ENCODE assay signal across 10 mouse cellular contexts in the genomic region with DNA sequence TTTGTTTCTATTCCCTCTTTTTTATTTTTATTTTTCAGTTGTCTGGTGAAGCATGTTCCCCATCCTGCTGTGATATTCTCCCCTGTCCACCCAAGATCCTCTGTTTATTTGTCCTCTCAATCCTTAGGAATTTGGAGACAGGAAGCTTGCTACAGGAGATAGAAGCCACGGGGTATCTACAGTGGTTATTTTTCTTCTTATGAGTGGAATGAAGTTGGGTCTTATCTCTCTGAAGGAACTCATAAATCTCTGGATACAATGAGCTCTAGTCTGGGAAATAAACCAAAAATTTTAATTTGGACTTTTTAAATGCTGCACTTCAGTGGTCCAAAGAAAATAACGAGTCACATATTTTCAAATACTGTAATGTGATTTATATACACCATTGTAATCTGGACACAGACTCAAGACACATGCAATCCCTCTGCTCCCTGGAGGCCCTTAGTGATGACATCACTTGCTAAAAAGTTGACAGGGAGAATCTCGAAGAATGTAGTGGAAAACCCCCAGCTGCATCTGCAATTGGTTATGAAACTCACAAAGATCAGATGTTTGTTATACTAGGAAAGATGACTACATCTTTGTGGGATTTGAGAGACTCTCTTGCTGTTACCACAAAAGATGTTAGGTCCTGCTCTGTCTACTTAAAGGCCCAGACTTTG.
DNase-seq lines count a peak whose midpoint lies in the region; ATAC-seq and TF ChIP-seq lines count a peak whose summit lies in the region.
"Had no signal": no experiment of that assay in that cellular context is flagged by ENCODE, and none has a peak within 500 bp of the region (broad histone marks: within the 10 kb centered on the region; RNA-seq: fewer than 3 reads in every experiment).

No protein-coding gene starts in this region.

- no peaks in the 10 kb centered on the region for H3K79me2 ChIP-seq in CH12.LX (replicated peaks; ENCODE audit: control insufficient read depth, extremely low read depth, insufficient read depth, poor library complexity, severe bottlenecking)

- peaks cover 4 to 5% of the 10 kb centered on the region in 2 experiments for H3K36me3 ChIP-seq in CH12.LX (replicated peaks in 1 of 2; ENCODE audit: control insufficient read depth in 1 of 2, insufficient read depth in 1 of 2, low read length in 1 of 2)
- H3K36me3 ChIP-seq in heart, postnatal 0 days (replicated peaks; ENCODE audit: control insufficient read depth, insufficient read depth, low read length): no peaks in the 10 kb centered on the region
- H3K36me3 ChIP-seq in limb, embryonic 14.5 days (ENCODE audit: control insufficient read depth, insufficient read depth, low read length): no peaks in the 10 kb centered on the region
- H3K36me3 ChIP-seq in forebrain, embryonic 15.5 days: no peaks in the 10 kb centered on the region
- H3K36me3 ChIP-seq: midbrain, embryonic 10.5 days had no signal

- peak; percentile 89 for TF ChIP-seq EP300 in CH12.LX (IDR thresholded peaks at IDR 0.05; ENCODE audit: low read length)
- 0 out of 2 replicates have a peak, but pooled peaks have one; percentile 17 for TF ChIP-seq EP300 in heart, postnatal 0 days (IDR thresholded peaks at IDR 0.05; ENCODE audit: low read depth)

- peaks cover 13 to 56% of the 10 kb centered on the region in 2 experiments for H3K4me1 ChIP-seq in CH12.LX (ENCODE audit: control insufficient read depth in 1 of 2, insufficient read depth in 2 of 2)
- H3K4me1 ChIP-seq in heart, postnatal 0 days (ENCODE audit: control insufficient read depth, insufficient read depth): no peaks in the 10 kb centered on the region
- 0 out of 2 replicates have a peak, but pooled peaks cover 2% of the 10 kb centered on the region for H3K4me1 ChIP-seq in limb, embryonic 14.5 days (ENCODE audit: control insufficient read depth, insufficient read depth, low read length)
- no peaks in the 10 kb centered on the region for H3K4me1 ChIP-seq in forebrain, embryonic 15.5 days
- H3K4me1 ChIP-seq: midbrain, embryonic 10.5 days had no signal

- peak overlapping the region; percentile 67; the same call in 1 of the 2 replicates for H3K4me2 ChIP-seq in CH12.LX (ENCODE audit: insufficient read depth, low read depth, poor library complexity, severe bottlenecking)
- H3K4me2 ChIP-seq in heart, postnatal 0 days (ENCODE audit: low read depth, low read length): no peak overlapping the region
- no peak overlapping the region for H3K4me2 ChIP-seq in limb, embryonic 14.5 days (replicated peaks; ENCODE audit: low read depth, low read length, severe bottlenecking)
- no peak overlapping the region for H3K4me2 ChIP-seq in forebrain, embryonic 15.5 days (replicated peaks)

- peak; percentile 91 for DNase-seq in CH12.LX (ENCODE audit: extremely low read depth)
- DNase-seq in embryo, embryonic 11.5 days (ENCODE audit: low read depth, low spot score): peak; percentile 20
- peak; percentile 53 for DNase-seq in heart, postnatal 0 days (ENCODE audit: low spot score)
- peak; percentile 87 for DNase-seq in limb, embryonic 14.5 days (ENCODE audit: low spot score)
- no peak for DNase-seq in right cerebral cortex, postnatal 25 days
- no peak for DNase-seq in ovary, postnatal 10 days (ENCODE audit: low spot score)
- no peak for DNase-seq in cerebellum, postnatal 36 days
- DNase-seq: cerebellum, adult 11-12 months had no signal

- no peaks in the 10 kb centered on the region for H3K27me3 ChIP-seq in CH12.LX (replicated peaks)
- H3K27me3 ChIP-seq in heart, postnatal 0 days (ENCODE audit: control insufficient read depth, insufficient read depth, low read length): no peaks in the 10 kb centered on the region
- no peaks in the 10 kb centered on the region for H3K27me3 ChIP-seq in limb, embryonic 14.5 days (ENCODE audit: control insufficient read depth, insufficient read depth, low read length)
- no peaks in the 10 kb centered on the region for H3K27me3 ChIP-seq in forebrain, embryonic 15.5 days

- peak; percentile 29; the same call in 1 of the 2 replicates for TF ChIP-seq POLR2A in CH12.LX (IDR thresholded peaks at IDR 0.05; ENCODE audit: low read depth, low read length)
- no peak for TF ChIP-seq POLR2A in limb, embryonic 14.5 days (IDR thresholded peaks at IDR 0.05; ENCODE audit: borderline replicate concordance, extremely low read depth, insufficient read depth, insufficient read length)

- no peak for TF ChIP-seq CTCF in CH12.LX (conservative IDR thresholded peaks at IDR 0.05 in 1 of 2, IDR thresholded peaks at IDR 0.05 in 1 of 2; ENCODE audit: low read depth in 2 of 2, low read length in 2 of 2)
- TF ChIP-seq CTCF in heart, postnatal 0 days (IDR thresholded peaks at IDR 0.05; ENCODE audit: low read depth): no peak

- peak overlapping the region; percentile 99 for H3K27ac ChIP-seq in CH12.LX (ENCODE audit: insufficient read depth, low read depth)
- H3K27ac ChIP-seq in heart, postnatal 0 days (ENCODE audit: low read depth): peak overlapping the region; percentile 62; the same call in 1 of the 2 replicates
- H3K27ac ChIP-seq in limb, embryonic 14.5 days (replicated peaks; ENCODE audit: low read depth, low read length): no peak overlapping the region
- no peak overlapping the region for H3K27ac ChIP-seq in forebrain, embryonic 15.5 days (replicated peaks)
- H3K27ac ChIP-seq: midbrain, embryonic 10.5 days had no signal

- WGBS in heart, postnatal 0 days: 37% methylated on average over 3 of the region's 3 CpGs
- WGBS in limb, embryonic 14.5 days: 55% methylated on average over 3 of the region's 3 CpGs
- 86% methylated on average over 3 of the region's 3 CpGs for WGBS in forebrain, embryonic 15.5 days

- peak; percentile 1 for TF ChIP-seq RAD21 in CH12.LX (IDR thresholded peaks at IDR 0.05; ENCODE audit: low read depth, low read length)

- in situ Hi-C loops in CH12.LX (cut with MboI; ENCODE audit: low pct_ligation_motif_present, low pct_unique_long_range_greater_than_20kb, low sequenced_read_pairs): no loop called here

- peak; percentile 77 for ATAC-seq in heart, postnatal 0 days (ENCODE audit: insufficient read depth, low read depth)
- ATAC-seq in limb, embryonic 14.5 days (ENCODE audit: low FRiP score, low read depth): peak; percentile 50
- ATAC-seq in forebrain, embryonic 15.5 days (replicated peaks): no peak

- peak overlapping the region; percentile 36; the same call in 1 of the 2 replicates for H3K9ac ChIP-seq in CH12.LX (ENCODE audit: insufficient read depth, low read depth)
- H3K9ac ChIP-seq in heart, postnatal 0 days (replicated peaks; ENCODE audit: low read depth, low read length): no peak overlapping the region
- H3K9ac ChIP-seq in limb, embryonic 14.5 days (ENCODE audit: low read depth, low read length, severe bottlenecking): no peak overlapping the region
- H3K9ac ChIP-seq in forebrain, embryonic 15.5 days (replicated peaks): no peak overlapping the region

- no peak overlapping the region for H3K4me3 ChIP-seq in CH12.LX (replicated peaks in 1 of 3; ENCODE audit: low read depth in 2 of 3, low read length in 2 of 3, poor library complexity in 1 of 3)
- no peak overlapping the region for H3K4me3 ChIP-seq in heart, postnatal 0 days (ENCODE audit: low read depth, low read length)
- no peak overlapping the region for H3K4me3 ChIP-seq in limb, embryonic 14.5 days (replicated peaks; ENCODE audit: low read length)
- no peak overlapping the region for H3K4me3 ChIP-seq in forebrain, embryonic 15.5 days
- H3K4me3 ChIP-seq: midbrain, embryonic 10.5 days had no signal

- dilution Hi-C loops in CH12.LX (cut with MboI; ENCODE audit: extremely low pct_ligation_motif_present, extremely low pct_unique_long_range_greater_than_20kb, low sequenced_read_pairs): no loop called here

- no peaks in the 10 kb centered on the region for H3K9me3 ChIP-seq in CH12.LX (replicated peaks; ENCODE audit: low read length)
- H3K9me3 ChIP-seq in heart, postnatal 0 days (replicated peaks; ENCODE audit: control insufficient read depth, low read length): no peaks in the 10 kb centered on the region
- H3K9me3 ChIP-seq in limb, embryonic 14.5 days (ENCODE audit: control insufficient read depth, low read length): no peaks in the 10 kb centered on the region
- H3K9me3 ChIP-seq in forebrain, embryonic 15.5 days: no peaks in the 10 kb centered on the region
- H3K9me3 ChIP-seq: midbrain, embryonic 10.5 days had no signal

TF ChIP-seq in CH12.LX, 34 proteins besides CTCF, POLR2A, EP300 and RAD21 (continues in another document):
- TF ChIP-seq NRF1 (IDR thresholded peaks at IDR 0.05; ENCODE audit: low read depth, low read length) (no peak), SMC3 (IDR thresholded peaks at IDR 0.05; ENCODE audit: low read depth, low read length) (no peak), TBP (conservative IDR thresholded peaks at IDR 0.05; ENCODE audit: low read depth, low read length) (0 out of 2 replicates have a peak, but pooled peaks have one; percentile 49), JUND (conservative IDR thresholded peaks at IDR 0.05; ENCODE audit: low read depth, low read length) (peak; percentile 85), E2F4 (IDR thresholded peaks at IDR 0.05; ENCODE audit: insufficient replicate concordance, low read depth, low read length) (no peak), MEF2A (IDR thresholded peaks at IDR 0.05; ENCODE audit: borderline replicate concordance, low read depth, low read length) (peak; percentile 99), TCF12 (IDR thresholded peaks at IDR 0.05; ENCODE audit: low read depth, low read length) (peak; percentile 93), IRF4 (IDR thresholded peaks at IDR 0.05; ENCODE audit: low read depth, low read length) (peak; percentile 89), MAZ (IDR thresholded peaks at IDR 0.05; ENCODE audit: low read depth, low read length) (0 out of 2 replicates have a peak, but pooled peaks have one; percentile 25), ZKSCAN1 (IDR thresholded peaks at IDR 0.05; ENCODE audit: borderline replicate concordance, low read depth, low read length) (no peak), MAFK (IDR thresholded peaks at IDR 0.05; ENCODE audit: insufficient replicate concordance, low read length) (no peak), MXI1 (IDR thresholded peaks at IDR 0.05; ENCODE audit: low read depth, low read length) (no peak), ETS1 (conservative IDR thresholded peaks at IDR 0.05; ENCODE audit: low read depth, low read length) (peak; percentile 99), USF1 (IDR thresholded peaks at IDR 0.05; ENCODE audit: low read depth, low read length) (no peak), ZMIZ1 (IDR thresholded peaks at IDR 0.05; ENCODE audit: low read depth, low read length) (no peak), RCOR1 (conservative IDR thresholded peaks at IDR 0.05; ENCODE audit: low read depth, low read length) (no peak), SIN3A (IDR thresholded peaks at IDR 0.05; ENCODE audit: low read length) (peak; percentile 70), CHD1 (IDR thresholded peaks at IDR 0.05; ENCODE audit: low read depth, low read length) (peak; percentile 41; the same call in 1 of the 2 replicates), NELFE (IDR thresholded peaks at IDR 0.05; ENCODE audit: low read depth, low read length) (no peak), ELF1 (IDR thresholded peaks at IDR 0.05; ENCODE audit: low read depth, low read length) (peak; percentile 20; the same call in 1 of the 2 replicates), PAX5 (IDR thresholded peaks at IDR 0.05; ENCODE audit: low read length) (no peak), USF2 (conservative IDR thresholded peaks at IDR 0.05; ENCODE audit: low read depth, low read length) (no peak)

Comparison
In these comparisons a context has a peak if more than half of its experiments do, and no peak if none do; other contexts are left out.
1. DNase-seq: peak in CH12.LX (single experiment), embryo, embryonic 11.5 days (single experiment), heart, postnatal 0 days (single experiment) and limb, embryonic 14.5 days (single experiment); none in right cerebral cortex, postnatal 25 days (single experiment), ovary, postnatal 10 days (single experiment) and cerebellum, postnatal 36 days (0 of 2).
2. H3K27ac ChIP-seq: peak in CH12.LX (single experiment) and heart, postnatal 0 days (single experiment); none in limb, embryonic 14.5 days (single experiment) and forebrain, embryonic 15.5 days (single experiment).